Mouse (Mus musculus) lung, adult 2 months (tissue): ENCODE data around the gene Mark2. TPM values are rescaled to one million over a fixed set of nuclear protein-coding genes. Genes with fewer than 3 reads are reported as not detected.

Source experiments
- DNase-seq: peaks from one replicate; pipeline ENCODE4 v3.0.0; 2022
- H3K4me1 ChIP-seq: fragments of 200-500 bp; 2 replicates; pipeline ENCODE4 v1.6.1; 2011; ENCODE audit warnings: low read length; ENCODE audit not compliant: control insufficient read depth, insufficient read depth
- H3K4me3 ChIP-seq: fragments of 200-500 bp; replicated peaks from 2 replicates; pipeline ENCODE3; 2011; ENCODE audit warnings: low read depth, mild to moderate bottlenecking, control low read depth, low read length; ENCODE audit errors: extremely low read depth
- CTCF ChIP-seq: fragments of 200-500 bp; IDR thresholded peaks from 2 replicates; pipeline ENCODE4 v1.5.1; 2011; ENCODE audit warnings: mild to moderate bottlenecking, low read length, control low read depth; ENCODE audit not compliant: insufficient read depth
- POLR2A ChIP-seq: fragments of 200-500 bp; IDR thresholded peaks from 2 replicates; pipeline ENCODE4 v1.6.1; 2011; ENCODE audit warnings: low read depth, mild to moderate bottlenecking, control low read depth, low read length, borderline replicate concordance; ENCODE audit errors: extremely low read depth
- WGBS: fragments of 180-500 bp; shearing (Covaris S2); methylation state at CpG from one replicate; pipeline ENCODE4 v1.1.7; 2018; 5-methylcytosine and 5-hydroxymethylcytosine counted together
- polyA plus RNA-seq: library from polyadenylated mRNA; depleted of rRNA; stranded (reverse); fragments of >200 nt; gene quantifications from 2 replicates; pipeline ENCODE4 v1.2.3, GENCODE M21; 2012

The Mark2 gene
- polyA plus RNA-seq, 1 experiment, result 94.1 TPM

- no peak for TF ChIP-seq CTCF
- no peak for TF ChIP-seq POLR2A
- peaks cover 40% of the 10 kb centered on the region for H3K4me1 ChIP-seq
- no peak for DNase-seq
- H3K4me3 ChIP-seq, result no peak overlapping the region
- 20% methylated on average over 10 of the region's 10 CpGs for WGBS
Observed at GRCm38 (mm10) chr19:7311306-7311705, 30.4 kb downstream of the Mark2 start.

GRCm38 (mm10) chr19:7310704-7311103, 31.0 kb downstream of the Mark2 start:
- WGBS, result 19% methylated on average over 5 of the region's 5 CpGs
- DNase-seq, result peak; percentile 63
- TF ChIP-seq POLR2A (no peak), CTCF (no peak)
- Histone ChIP-seq H3K4me3 (no peak overlapping the region), H3K4me1 (peaks cover 42% of the 10 kb centered on the region)

- Histone ChIP-seq H3K4me1 (peaks cover 43% of the 10 kb centered on the region), H3K4me3 (no peak overlapping the region)
- no peak for DNase-seq
- WGBS, result 63% methylated on average over 2 of the region's 2 CpGs
- TF ChIP-seq POLR2A, result no peak
- TF ChIP-seq CTCF, result no peak
Observed at GRCm38 (mm10) chr19:7309738-7310330, 31.8 kb downstream of the Mark2 start.

GRCm38 (mm10) chr19:7307995-7308770, 33.5 kb downstream of the Mark2 start:
- peak; percentile 74 for DNase-seq
- Histone ChIP-seq H3K4me1 (peaks cover 43% of the 10 kb centered on the region), H3K4me3 (no peak overlapping the region)
- TF ChIP-seq CTCF (no peak), POLR2A (no peak)
- 47% methylated on average over 8 of the region's 8 CpGs for WGBS

- TF ChIP-seq CTCF (no peak), POLR2A (no peak)
- DNase-seq, result no peak
- 13% methylated on average over 3 of the region's 3 CpGs for WGBS
- H3K4me3 ChIP-seq, result no peak overlapping the region
- H3K4me1 ChIP-seq, result peaks cover 46% of the 10 kb centered on the region
Observed at GRCm38 (mm10) chr19:7306968-7307367, 34.7 kb downstream of the Mark2 start.

GRCm38 (mm10) chr19:7305380-7306310, 36.0 kb downstream of the Mark2 start:
- Histone ChIP-seq H3K4me3 (no peak overlapping the region), H3K4me1 (peaks cover 42% of the 10 kb centered on the region)
- 66% methylated on average over 10 of the region's 11 CpGs for WGBS
- TF ChIP-seq CTCF, result no peak
- TF ChIP-seq POLR2A, result no peak
- DNase-seq, result no peak

GRCm38 (mm10) chr19:7304801-7305200, 36.9 kb downstream of the Mark2 start:
- H3K4me3 ChIP-seq, result no peak overlapping the region
- TF ChIP-seq CTCF, result no peak
- TF ChIP-seq POLR2A, result no peak
- peaks cover 34% of the 10 kb centered on the region for H3K4me1 ChIP-seq
- WGBS, result 68% methylated on average over 2 of the region's 2 CpGs
- no peak for DNase-seq

GRCm38 (mm10) chr19:7303796-7304195, 37.9 kb downstream of the Mark2 start:
- no peak for TF ChIP-seq POLR2A
- TF ChIP-seq CTCF, result no peak

GRCm38 (mm10) chr19:7302493-7302797, 39.2 kb downstream of the Mark2 start:
- TF ChIP-seq POLR2A (no peak), CTCF (no peak)
- peaks cover 20% of the 10 kb centered on the region for H3K4me1 ChIP-seq
- H3K4me3 ChIP-seq, result no peak overlapping the region
- 53% methylated on average over 1 of the region's 1 CpGs for WGBS
- no peak for DNase-seq

More at GRCm38 (mm10) chr19:7303796-7304195, 37.9 kb downstream of the Mark2 start:
- no peak for DNase-seq
- peaks cover 31% of the 10 kb centered on the region for H3K4me1 ChIP-seq
- H3K4me3 ChIP-seq, result no peak overlapping the region
- 65% methylated on average over 6 of the region's 6 CpGs for WGBS
